Mouse (Mus musculus) monocyte, adult 5-6 weeks (primary cell): Measurements from ENCODE around the gene Kiz. TPM values are rescaled to one million over a fixed set of nuclear protein-coding genes. Genes with fewer than 3 reads are reported as not detected.

ENCODE experiments used
- ATAC-seq: fragments of 153-309, 156-312 bp; replicated peaks from 2 replicates; pipeline ENCODE4 v1.8.0; 2017; ENCODE audit warnings: mild to moderate bottlenecking; ENCODE audit not compliant: low TSS enrichment, insufficient number of reproducible peaks, severe bottlenecking, poor library complexity, low FRiP score
- total RNA-seq: library from RNA; stranded (forward); fragments of 200-1000, 200-491, 200-594 nt; gene quantifications from 3 replicates; pipeline ENCODE4 v1.2.3, GENCODE M21; 2017

Gene Kiz
- total RNA-seq, 1 experiment from 2014 or later, result 30.8 TPM

GRCm38 (mm10) chr2:146847863-146848262, 7.8 kb upstream of the Kiz start:
- ATAC-seq, result 0 out of 2 replicates have a peak, but pooled peaks have one; percentile 17

- ATAC-seq, result peak; percentile 21; the same call in 1 of the 2 replicates
Observed at GRCm38 (mm10) chr2:146856120-146856519, 456 bp downstream of the Kiz start.

- ATAC-seq, result no peak
Observed at GRCm38 (mm10) chr2:146856853-146857252, 1.2 kb downstream of the Kiz start.

- ATAC-seq, result no peak
Observed at GRCm38 (mm10) chr2:146865781-146866180, 10.1 kb downstream of the Kiz start.

- no peak for ATAC-seq
Observed at GRCm38 (mm10) chr2:146871300-146872269, 15.9 kb downstream of the Kiz start.

GRCm38 (mm10) chr2:146872697-146873096, 17.0 kb downstream of the Kiz start:
- no peak for ATAC-seq

GRCm38 (mm10) chr2:146873881-146874441, 18.3 kb downstream of the Kiz start:
- no peak for ATAC-seq

- ATAC-seq, result no peak
Observed at GRCm38 (mm10) chr2:146877423-146878098, 21.9 kb downstream of the Kiz start.

GRCm38 (mm10) chr2:146881623-146882022, 26.0 kb downstream of the Kiz start:
- no peak for ATAC-seq

- ATAC-seq, result no peak
Observed at GRCm38 (mm10) chr2:146884291-146884855, 28.7 kb downstream of the Kiz start.

GRCm38 (mm10) chr2:146888786-146889414, 33.2 kb downstream of the Kiz start:
- ATAC-seq, result no peak

- ATAC-seq, result no peak
Observed at GRCm38 (mm10) chr2:146898977-146899376, 43.3 kb downstream of the Kiz start.

GRCm38 (mm10) chr2:146916085-146916484, 60.4 kb downstream of the Kiz start:
- ATAC-seq, result no peak

GRCm38 (mm10) chr2:146917770-146918169, 62.1 kb downstream of the Kiz start:
- no peak for ATAC-seq

- no peak for ATAC-seq
Observed at GRCm38 (mm10) chr2:146920375-146921160, 64.9 kb downstream of the Kiz start.

GRCm38 (mm10) chr2:146925296-146925695, 69.6 kb downstream of the Kiz start:
- ATAC-seq, result no peak

- no peak for ATAC-seq
Observed at GRCm38 (mm10) chr2:146925846-146926245, 70.2 kb downstream of the Kiz start.

- ATAC-seq, result no peak
Observed at GRCm38 (mm10) chr2:146948223-146948776, 92.6 kb downstream of the Kiz start.
